Mouse (Mus musculus) Patski (cell line): Measurements from ENCODE around the gene Ahcyl2. TPM values are rescaled to one million over a fixed set of nuclear protein-coding genes. Genes with fewer than 3 reads are reported as not detected.

ENCODE experiments used
- ATAC-seq: fragments of 100-300 bp; one replicate; pipeline ENCODE4 v1.8.0; 2021
- CTCF ChIA-PET: fragments of 350-600 bp; sonication (Branson Sonifier 250); formaldehyde crosslinking; loops from one replicate; lab custom pipeline; 2022; ENCODE audit warnings: inconsistent platforms; lab: Charles Lee
- POLR2A ChIA-PET: fragments of 350-600 bp; sonication (Branson Sonifier 250); formaldehyde crosslinking; loops from one replicate; lab custom pipeline; 2022; ENCODE audit warnings: antibody characterized with exemption, inconsistent platforms; lab: Charles Lee
- DNase-seq: peaks from one replicate; pipeline ENCODE4 v3.0.0-alpha.2; 2011; ENCODE audit warnings: low read depth, low spot score
- H3K27me3 ChIP-seq: fragments of 371-371 bp; one replicate; pipeline ENCODE4 v1.5.1; 2021
- CTCF ChIP-seq: fragments of 100-300 bp; IDR thresholded peaks from one replicate; pipeline ENCODE4 v1.5.1; 2021
- in situ Hi-C: fragments of 300-500 bp; cut with MboI; formaldehyde crosslinking; loops from 3 replicates; pipeline ENCODE4 v1.11.1; 2018; ENCODE audit warnings: low pct_unique_long_range_greater_than_20kb, mixed read lengths
- polyA plus RNA-seq: library from polyadenylated mRNA; unstranded; gene quantifications from one replicate; pipeline ENCODE4 v1.2.3, GENCODE M21; 2021

The Ahcyl2 gene
- 30.8 TPM for polyA plus RNA-seq

DNA sequence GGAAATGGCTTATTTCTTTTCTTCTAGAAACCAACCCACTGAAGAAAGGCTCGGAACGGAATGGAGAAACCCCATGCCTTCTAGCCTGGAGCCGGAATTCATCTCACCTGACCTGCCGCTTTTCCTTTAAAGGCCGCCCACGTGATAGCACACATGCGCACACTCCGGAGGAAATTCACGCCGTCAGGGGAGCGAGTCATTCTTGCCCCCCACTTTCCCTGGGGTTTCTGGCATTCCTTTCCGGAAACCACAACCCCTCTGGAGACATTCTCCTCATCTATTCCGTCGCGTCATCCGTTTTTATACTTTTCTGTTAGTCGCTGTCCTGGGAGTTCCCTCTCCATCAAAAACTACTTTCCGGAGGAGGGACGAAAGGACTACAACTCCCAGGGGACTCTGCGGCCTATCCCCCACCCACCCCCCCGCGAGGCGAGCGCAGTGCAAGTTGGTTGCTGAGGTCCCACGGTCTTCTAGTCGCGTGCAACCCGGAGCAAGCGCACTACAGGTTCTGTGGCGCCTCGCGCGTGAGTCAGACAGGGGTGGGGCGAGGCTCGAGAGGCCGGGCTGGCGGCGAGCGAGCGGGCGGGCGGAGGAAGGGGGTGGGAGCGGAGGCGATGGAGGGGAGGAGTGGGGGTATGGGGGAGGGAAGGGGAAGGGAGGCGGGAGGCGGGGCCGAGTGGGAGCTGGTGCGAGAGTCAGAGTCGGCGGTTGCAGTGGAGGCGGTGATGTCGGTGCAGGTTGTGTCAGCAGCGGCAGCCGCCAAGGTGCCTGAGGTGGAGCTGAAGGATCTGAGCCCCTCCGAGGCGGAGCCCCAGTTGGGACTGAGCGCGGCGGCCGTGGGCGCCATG, at the start of gene Ahcyl2:
TSS of gene Ahcyl2 (plus strand) at position 199 of the 848 bp plus-strand sequence.
- no peak for TF ChIP-seq CTCF
- peak; percentile 95 for ATAC-seq
- ChIA-PET CTCF (interaction anchor here (1.8 kb wide), 1 partner anchor 10 kb away, joined by 4 read pairs; no protein-coding TSS in a partner anchor), POLR2A (interaction anchor here (0.7 kb wide), 1 partner anchor 25 kb away, joined by 3 read pairs; no protein-coding TSS in a partner anchor)
- DNase-seq: peak; percentile 88
- no peaks in the 10 kb centered on the region for H3K27me3 ChIP-seq
- in situ Hi-C loops: no loop called here

GRCm38 (mm10) chr6:29718894-29719329, 48.9 kb upstream of the Ahcyl2 start:
- TF ChIP-seq CTCF: no peak
- POLR2A ChIA-PET: interaction anchor here (0.6 to 1.2 kb wide), 3 partner anchors 17 to 39 kb away, joined by 3 to 4 read pairs (median 3); no protein-coding TSS in a partner anchor
- no peak for ATAC-seq
- CTCF ChIA-PET: interaction anchor here (1.4 to 1.5 kb wide), 2 partner anchors 14 to 99 kb away, joined by 3 to 4 read pairs; no protein-coding TSS in a partner anchor
- in situ Hi-C loops: no loop called here
- no peak for DNase-seq
- H3K27me3 ChIP-seq: no peaks in the 10 kb centered on the region

DNA sequence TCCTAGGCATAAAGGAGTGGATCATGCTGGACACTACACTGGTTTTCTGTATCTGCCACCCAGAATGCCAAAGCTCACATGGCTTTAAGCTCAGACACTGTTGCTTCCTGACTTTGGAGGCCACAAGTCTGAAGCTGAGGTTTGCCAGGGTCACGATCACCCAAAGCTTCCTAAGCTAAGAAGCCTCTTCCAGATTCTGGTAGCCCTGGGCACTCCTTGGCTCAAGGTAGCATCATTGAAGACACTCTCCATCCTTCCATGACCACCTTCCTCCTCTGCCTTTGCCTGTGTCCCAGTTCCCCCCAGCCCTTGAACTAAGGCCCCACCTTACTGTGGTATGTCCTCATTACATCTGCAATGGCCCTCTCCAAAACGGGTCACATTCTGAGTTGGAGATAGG, 45.9 kb upstream of the Ahcyl2 start:
- TF ChIP-seq CTCF: no peak
- CTCF ChIA-PET: interaction anchor here (2.2 kb wide), 1 partner anchor 10 kb away, joined by 6 read pairs; no protein-coding TSS in a partner anchor
- no peak for DNase-seq
- POLR2A ChIA-PET: interaction anchor here (1.8 kb wide), 1 partner anchor 13 kb away, joined by 4 read pairs; no protein-coding TSS in a partner anchor
- H3K27me3 ChIP-seq: no peaks in the 10 kb centered on the region
- in situ Hi-C loops: no loop called here
- ATAC-seq: no peak

GRCm38 (mm10) chr6:29726576-29727200, 41.1 kb upstream of the Ahcyl2 start:
- H3K27me3 ChIP-seq: no peaks in the 10 kb centered on the region
- DNase-seq (no peak), ATAC-seq (no peak)
- CTCF ChIA-PET: no interaction called here
- in situ Hi-C loops: no loop called here
- TF ChIP-seq CTCF: no peak
- POLR2A ChIA-PET: interaction anchor here (0.6 kb wide), 1 partner anchor 8 kb away, joined by 4 read pairs; the partner anchor contains the start of gene Smo

DNA sequence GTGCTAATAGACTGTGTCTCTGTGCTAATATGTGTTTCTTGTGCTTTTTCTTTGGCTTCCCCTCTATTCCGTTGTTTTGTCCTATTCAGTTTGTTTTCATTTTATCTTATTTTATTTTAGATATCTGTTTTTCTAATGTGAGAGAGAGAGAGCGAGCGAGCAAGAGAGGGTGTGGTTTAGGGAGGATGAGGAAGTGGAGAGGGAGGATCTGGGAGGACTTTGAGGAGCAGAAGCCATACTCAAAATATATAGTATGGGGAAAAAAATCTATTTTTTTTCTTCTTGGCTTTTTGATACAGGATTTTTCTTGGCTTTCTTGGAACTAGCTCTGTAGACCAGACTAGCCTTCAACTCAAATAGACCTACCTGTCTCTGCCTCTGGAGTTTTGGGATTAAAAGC, 39.8 kb upstream of the Ahcyl2 start:
- in situ Hi-C loops: no loop called here
- H3K27me3 ChIP-seq: no peaks in the 10 kb centered on the region
- CTCF ChIA-PET: no interaction called here
- POLR2A ChIA-PET: no interaction called here
- DNase-seq (no peak), ATAC-seq (no peak)
- no peak for TF ChIP-seq CTCF

- DNase-seq (no peak), ATAC-seq (no peak)
- ChIA-PET POLR2A (no interaction called here), CTCF (interaction anchor here (2.7 kb wide), 1 partner anchor 17 kb away, joined by 7 read pairs; no protein-coding TSS in a partner anchor)
- in situ Hi-C loops: no loop called here
- TF ChIP-seq CTCF: no peak
- no peaks in the 10 kb centered on the region for H3K27me3 ChIP-seq
Measured at GRCm38 (mm10) chr6:29729491-29729890, 38.3 kb upstream of the Ahcyl2 start.

- ChIA-PET POLR2A (interaction anchor here (0.7 to 2.1 kb wide), 5 partner anchors 9 to 75 kb away, joined by 3 to 7 read pairs (median 4); no protein-coding TSS in a partner anchor), CTCF (interaction anchor here (0.9 to 2.7 kb wide), 2 partner anchors 23 to 31 kb away, joined by 3 to 10 read pairs; no protein-coding TSS in a partner anchor)
- no peaks in the 10 kb centered on the region for H3K27me3 ChIP-seq
- no peak for TF ChIP-seq CTCF
- in situ Hi-C loops: no loop called here
- peak; percentile 81 for ATAC-seq
- DNase-seq: peak; percentile 31
Measured at GRCm38 (mm10) chr6:29735336-29735688, 32.5 kb upstream of the Ahcyl2 start, which contains the start of gene Smo. Gene Smo (plus strand): TSS chr6:29735503.

DNA sequence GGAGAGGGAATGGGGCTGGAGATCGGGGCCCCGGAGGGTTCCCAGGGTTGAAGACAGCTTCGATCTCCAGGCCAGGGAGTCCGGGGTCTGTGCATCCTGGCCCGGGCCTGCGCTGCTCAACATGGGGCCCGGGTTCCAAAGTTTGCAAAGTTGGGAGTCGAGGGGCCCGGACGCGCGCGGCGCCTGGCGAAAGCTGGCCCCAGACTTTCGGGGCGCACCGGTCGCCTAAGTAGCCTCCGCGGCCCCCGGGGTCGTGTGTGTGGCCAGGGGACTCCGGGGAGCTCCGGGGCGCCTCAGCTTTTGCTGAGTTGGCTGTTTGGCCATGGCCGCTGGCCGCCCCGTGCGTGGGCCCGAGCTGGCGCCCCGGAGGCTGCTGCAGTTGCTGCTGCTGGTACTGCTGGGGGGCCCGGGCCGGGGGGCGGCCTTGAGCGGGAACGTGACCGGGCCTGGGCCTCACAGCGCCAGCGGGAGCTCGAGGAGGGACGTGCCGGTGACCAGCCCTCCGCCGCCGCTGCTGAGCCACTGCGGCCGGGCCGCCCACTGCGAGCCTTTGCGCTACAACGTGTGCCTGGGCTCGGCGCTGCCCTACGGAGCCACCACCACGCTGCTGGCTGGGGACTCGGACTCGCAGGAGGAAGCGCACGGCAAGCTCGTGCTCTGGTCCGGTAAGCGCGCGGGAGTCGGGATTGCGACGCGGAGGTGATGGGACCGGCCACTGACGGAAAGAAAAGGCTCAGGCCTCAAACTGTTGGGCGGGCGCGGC, 31.9 kb upstream of the Ahcyl2 start:
- CTCF ChIA-PET: interaction anchor here (2.7 kb wide), 1 partner anchor 23 kb away, joined by 10 read pairs; no protein-coding TSS in a partner anchor
- H3K27me3 ChIP-seq: no peaks in the 10 kb centered on the region
- TF ChIP-seq CTCF: no peak
- ATAC-seq (peak; percentile 71), DNase-seq (peak; percentile 10)
- in situ Hi-C loops: no loop called here
- POLR2A ChIA-PET: interaction anchor here (0.5 to 2.1 kb wide), 10 partner anchors 9 to 209 kb away, joined by 3 to 7 read pairs (median 4); no protein-coding TSS in a partner anchor

DNA sequence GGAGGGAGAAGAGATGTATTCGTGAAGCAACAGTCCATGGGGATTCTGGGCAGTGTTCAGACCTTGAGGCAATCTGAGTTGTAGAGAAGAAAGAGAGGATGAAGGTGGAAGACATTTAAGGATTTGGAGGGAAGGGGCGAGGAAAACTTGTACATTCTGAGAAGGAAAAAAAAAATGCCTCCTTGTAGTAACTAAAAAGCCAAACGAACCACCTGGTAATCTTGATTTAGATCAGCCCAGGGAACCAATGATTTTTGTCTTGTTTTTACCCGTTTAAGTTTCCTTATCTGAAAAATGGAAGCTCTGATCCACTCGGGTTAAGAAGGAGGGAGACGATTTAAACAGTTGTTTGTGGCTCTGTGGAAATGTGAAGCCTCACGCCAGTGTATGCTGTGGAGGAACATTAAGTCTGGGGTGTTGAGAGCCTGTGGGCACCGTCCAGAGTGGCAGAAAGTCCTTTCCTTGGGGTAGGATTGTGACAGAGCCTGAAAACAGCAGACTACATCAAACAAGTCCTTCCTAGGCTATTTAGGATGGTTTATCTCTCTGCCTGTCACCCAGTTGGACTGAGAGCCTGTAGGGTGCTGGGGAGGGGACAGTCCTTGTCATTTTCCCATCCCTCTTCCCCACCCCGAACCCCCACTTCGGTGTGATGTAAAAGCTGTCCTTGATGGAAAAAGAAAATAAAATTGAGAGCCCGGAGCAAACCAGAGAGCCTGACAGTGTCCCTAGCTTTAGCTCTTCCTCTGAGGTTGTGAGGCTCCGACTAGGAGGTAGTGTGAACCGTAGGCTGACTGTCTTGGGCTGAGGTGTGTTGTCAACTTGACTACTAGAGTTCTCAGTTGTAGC, 31.0 kb upstream of the Ahcyl2 start:
- no peak for TF ChIP-seq CTCF
- no peak for ATAC-seq
- in situ Hi-C loops: no loop called here

More for the DNA sequence above, 31.0 kb upstream of the Ahcyl2 start:
- no peaks in the 10 kb centered on the region for H3K27me3 ChIP-seq
- ChIA-PET CTCF (interaction anchor here (1.0 to 2.7 kb wide), 2 partner anchors 21 to 24 kb away, joined by 5 to 10 read pairs; no protein-coding TSS in a partner anchor), POLR2A (interaction anchor here (0.6 to 2.1 kb wide), 6 partner anchors 9 to 58 kb away, joined by 3 to 7 read pairs (median 4); no protein-coding TSS in a partner anchor)
- DNase-seq: no peak
